Mouse (Mus musculus) bone marrow, adult 2 months (tissue): ENCODE measurements at regions not wholly inside any gene's neighbourhood (a gene's known extent, or its start where the extent isn't known, plus 50 kb on each side); places are given as distances from the start of the nearest gene placed in this dataset.

Experiments used
- CTCF ChIP-seq: fragments of 200-500 bp; IDR thresholded peaks from 2 replicates; pipeline ENCODE4 v1.5.1; 2011; ENCODE audit warnings: low read length, control low read depth; ENCODE audit not compliant: control insufficient read depth, insufficient read depth
- POLR2A ChIP-seq: fragments of 200-500 bp; IDR thresholded peaks from 2 replicates; pipeline ENCODE4 v1.6.1; 2011; ENCODE audit warnings: low read depth, mild to moderate bottlenecking, control low read depth, low read length, borderline replicate concordance; ENCODE audit not compliant: control insufficient read depth

- no peak for TF ChIP-seq POLR2A
- no peak for TF ChIP-seq CTCF
Measured at GRCm38 (mm10) chr14:76849636-76850035, 186.9 kb upstream of the Ccdc122 start.
